Mouse (Mus musculus): ENCODE data around the gene Il27ra.

- TF ChIP-seq EP300 (IDR thresholded peaks at IDR 0.05; ENCODE audit: low read depth): no peak
- no peak for TF ChIP-seq CTCF (IDR thresholded peaks at IDR 0.05; ENCODE audit: low read depth)
These were observed 46.9 kb upstream of the Il27ra start for GRCm38 (mm10) chr8:84089277-84089676.
